Mouse (Mus musculus) CH12.LX (cell line): ENCODE measurements around the gene P3h3. TPM values are rescaled to one million over a fixed set of nuclear protein-coding genes. Genes with fewer than 3 reads are reported as not detected.

Experiments
- DNase-seq: peaks from one replicate; pipeline ENCODE4 v3.0.0-alpha.2; 2013; ENCODE audit errors: extremely low read depth
- H3K27ac ChIP-seq: 2 replicates; pipeline ENCODE4 v1.5.1; 2012; ENCODE audit warnings: low read depth, mild to moderate bottlenecking, control low read depth, moderate library complexity; ENCODE audit not compliant: insufficient read depth
- H3K27me3 ChIP-seq: replicated peaks from 2 replicates; pipeline ENCODE3; 2012; ENCODE audit warnings: inconsistent platforms
- H3K36me3 ChIP-seq, 2 experiments: replicated peaks in 1 of 2; 2 replicates each; pipeline versions ENCODE3 to v1.6.1; 2012; ENCODE audit warnings: inconsistent platforms in 1 of 2, low read length in 1 of 2, mild to moderate bottlenecking in 1 of 2, mixed read lengths in 1 of 2, moderate library complexity in 1 of 2; ENCODE audit not compliant: control insufficient read depth in 1 of 2, insufficient read depth in 1 of 2
- H3K4me1 ChIP-seq, 2 experiments: 2 replicates each; pipeline ENCODE4 v1.6.1; 2012; ENCODE audit warnings: inconsistent platforms in 1 of 2, moderate library complexity in 1 of 2; ENCODE audit not compliant: insufficient read depth in 2 of 2, control insufficient read depth in 1 of 2
- H3K4me2 ChIP-seq: 2 replicates; pipeline ENCODE4 v1.6.1; 2012; ENCODE audit warnings: low read depth, mild to moderate bottlenecking, control low read depth; ENCODE audit not compliant: poor library complexity, insufficient read depth, severe bottlenecking
- H3K4me3 ChIP-seq, 3 experiments: fragments of 150-350 bp in 1 of 3; sonication (generic) in 1 of 3; replicated peaks in 1 of 3; 2 replicates each; pipeline versions ENCODE3 to v1.5.1; 2011 to 2012; ENCODE audit warnings: low read depth in 2 of 3, low read length in 2 of 3, mild to moderate bottlenecking in 2 of 3, moderate library complexity in 2 of 3, control low read depth in 1 of 3, improper control_type of control experiment in 1 of 3, inconsistent platforms in 1 of 3, mixed read lengths in 1 of 3; ENCODE audit not compliant: poor library complexity in 1 of 3
- H3K79me2 ChIP-seq: replicated peaks from 2 replicates; pipeline ENCODE4 v1.6.1; 2012; ENCODE audit warnings: mild to moderate bottlenecking, moderate library complexity; ENCODE audit not compliant: control insufficient read depth, poor library complexity, insufficient read depth, severe bottlenecking; ENCODE audit errors: extremely low read depth
- H3K9ac ChIP-seq: 2 replicates; pipeline ENCODE4 v1.6.1; 2012; ENCODE audit warnings: low read depth, mild to moderate bottlenecking, control low read depth, moderate library complexity; ENCODE audit not compliant: insufficient read depth
- H3K9me3 ChIP-seq: replicated peaks from 2 replicates; pipeline ENCODE3; 2012; ENCODE audit warnings: low read length, inconsistent platforms, mixed read lengths
- CHD2 ChIP-seq: IDR thresholded peaks from 2 replicates; pipeline ENCODE4 v1.6.1; 2011; ENCODE audit warnings: low read length, improper control_type of control experiment
- E2F4 ChIP-seq: IDR thresholded peaks from 2 replicates; pipeline ENCODE4 v1.6.1; 2011; ENCODE audit warnings: low read depth, low read length, improper control_type of control experiment; ENCODE audit not compliant: insufficient replicate concordance
- ELF1 ChIP-seq: IDR thresholded peaks from 2 replicates; pipeline ENCODE4 v1.6.1; 2014; ENCODE audit warnings: low read depth, mild to moderate bottlenecking, inconsistent platforms, low read length, improper control_type of control experiment
- EP300 ChIP-seq: IDR thresholded peaks from 2 replicates; pipeline ENCODE4 v1.6.1; 2011; ENCODE audit warnings: low read length, improper control_type of control experiment
- ETS1 ChIP-seq: conservative IDR thresholded peaks from 2 replicates; pipeline ENCODE4 v1.6.1; 2012; ENCODE audit warnings: low read depth, mild to moderate bottlenecking, inconsistent platforms, low read length, improper control_type of control experiment, moderate library complexity
- GABPA ChIP-seq: IDR thresholded peaks from 2 replicates; pipeline ENCODE4 v1.6.1; 2012; ENCODE audit warnings: low read depth, low read length, improper control_type of control experiment, inconsistent platforms; ENCODE audit not compliant: insufficient replicate concordance
- JUND ChIP-seq: conservative IDR thresholded peaks from 2 replicates; pipeline ENCODE4 v1.6.1; 2011; ENCODE audit warnings: low read depth, low read length, improper control_type of control experiment
- MAFK ChIP-seq: IDR thresholded peaks from 2 replicates; pipeline ENCODE4 v1.6.1; 2011; ENCODE audit warnings: low read length, improper control_type of control experiment; ENCODE audit not compliant: insufficient replicate concordance
- MAX ChIP-seq: IDR thresholded peaks from 2 replicates; pipeline ENCODE4 v1.6.1; 2011; ENCODE audit warnings: low read length, improper control_type of control experiment
- MAZ ChIP-seq: IDR thresholded peaks from 2 replicates; pipeline ENCODE4 v1.6.1; 2012; ENCODE audit warnings: low read depth, mild to moderate bottlenecking, inconsistent platforms, low read length, improper control_type of control experiment, moderate library complexity
- MEF2A ChIP-seq: IDR thresholded peaks from 2 replicates; pipeline ENCODE4 v1.6.1; 2014; ENCODE audit warnings: low read depth, mild to moderate bottlenecking, inconsistent platforms, low read length, improper control_type of control experiment, borderline replicate concordance
- MXI1 ChIP-seq: IDR thresholded peaks from 2 replicates; pipeline ENCODE4 v1.6.1; 2011; ENCODE audit warnings: mild to moderate bottlenecking, low read depth, low read length, improper control_type of control experiment
- NRF1 ChIP-seq: IDR thresholded peaks from 2 replicates; pipeline ENCODE4 v1.6.1; 2014; ENCODE audit warnings: low read depth, mild to moderate bottlenecking, inconsistent platforms, low read length, improper control_type of control experiment, moderate library complexity
- POLR2AphosphoS2 ChIP-seq: IDR thresholded peaks from 2 replicates; pipeline ENCODE4 v1.6.1; 2011; ENCODE audit warnings: low read depth, low read length, improper control_type of control experiment
- RCOR1 ChIP-seq: conservative IDR thresholded peaks from 2 replicates; pipeline ENCODE4 v1.6.1; 2012; ENCODE audit warnings: low read depth, mild to moderate bottlenecking, inconsistent platforms, low read length, improper control_type of control experiment
- TCF12 ChIP-seq: IDR thresholded peaks from 2 replicates; pipeline ENCODE4 v1.6.1; 2014; ENCODE audit warnings: low read depth, mild to moderate bottlenecking, inconsistent platforms, low read length, improper control_type of control experiment
- USF1 ChIP-seq: IDR thresholded peaks from 2 replicates; pipeline ENCODE4 v1.6.1; 2014; ENCODE audit warnings: low read depth, mild to moderate bottlenecking, inconsistent platforms, low read length, improper control_type of control experiment
- ZMIZ1 ChIP-seq: IDR thresholded peaks from 2 replicates; pipeline ENCODE4 v1.6.1; 2012; ENCODE audit warnings: low read depth, mild to moderate bottlenecking, inconsistent platforms, low read length, improper control_type of control experiment
- dilution Hi-C: fragments of 300-500 bp; cut with MboI; formaldehyde crosslinking; loops from 2 replicates; pipeline ENCODE4 v1.14.3; 2020; ENCODE audit warnings: low sequenced_read_pairs; ENCODE audit not compliant: extremely low pct_unique_long_range_greater_than_20kb, extremely low pct_ligation_motif_present
- in situ Hi-C: fragments of 300-500 bp; cut with MboI; formaldehyde crosslinking; loops from 3 replicates; pipeline ENCODE4 v1.14.3; 2019; ENCODE audit warnings: low sequenced_read_pairs, low pct_ligation_motif_present, low pct_unique_long_range_greater_than_20kb, mixed read lengths
- polyA plus RNA-seq: library from polyadenylated mRNA; unstranded; fragments of >175 nt; gene quantifications from 2 replicates; pipeline ENCODE4 v1.2.1, GENCODE M21; 2012; ENCODE audit warnings: low read depth; ENCODE audit not compliant: insufficient read length
- total RNA-seq, 2 experiments: library from RNA; depleted of rRNA; stranded (reverse); fragments of 300-350 nt in 1 of 2; fragments of >200 nt in 1 of 2; gene quantifications; 2 replicates each; pipeline ENCODE4 v1.2.3; 2012 to 2014

P3h3 gene
- total and polyA plus RNA-seq, 3 experiments, result 0.31 to 0.34 TPM; not detected in 1

DNA sequence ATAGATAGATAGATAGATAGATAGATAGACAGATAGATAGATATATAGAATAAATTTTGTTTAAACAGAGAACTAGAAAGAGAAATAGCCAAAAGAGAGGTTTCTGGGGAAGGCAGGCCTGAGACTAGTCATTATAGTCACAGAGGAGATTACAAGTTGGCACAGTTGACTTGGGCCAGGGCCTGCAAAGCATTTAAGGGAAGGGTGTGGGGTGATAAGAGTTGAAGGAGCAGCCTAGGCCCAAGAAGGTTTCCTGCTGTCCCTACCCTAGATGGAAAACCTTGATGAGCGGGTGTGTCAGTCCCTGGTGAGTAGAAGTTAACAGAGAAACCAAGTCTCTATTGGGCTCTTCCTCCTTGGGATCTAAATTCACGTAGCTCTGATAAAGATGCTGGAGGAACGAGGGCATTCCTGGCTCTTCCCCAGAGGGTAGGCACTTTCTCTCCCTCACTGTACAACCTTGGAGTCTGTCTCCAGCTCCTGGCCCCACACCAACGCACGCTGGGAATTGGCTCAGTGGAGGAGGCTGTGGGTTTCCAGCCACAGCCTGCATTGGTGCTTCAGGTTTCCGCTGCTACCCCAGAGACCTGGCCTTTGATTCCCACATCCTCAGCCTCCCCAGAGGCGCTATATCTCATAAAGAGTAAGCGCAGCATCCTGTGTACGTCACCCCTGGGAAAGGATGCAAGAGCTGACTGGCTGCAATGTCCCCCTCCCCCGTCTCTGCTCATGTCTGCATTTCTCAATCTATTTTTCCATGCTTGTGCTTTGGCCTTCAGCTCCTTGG, 27.4 kb upstream of the P3h3 start:
- in situ Hi-C loops (no loop called here), dilution Hi-C loops (no loop called here)
- no peak for DNase-seq
- Histone ChIP-seq H3K9me3 (peaks cover 3% of the 10 kb centered on the region), H3K4me1 (peaks cover 2 to 4% of the 10 kb centered on the region in 2 experiments; a peak in 3 of 4 replicates), H3K27ac (no peak overlapping the region), H3K36me3 (no peaks in the 10 kb centered on the region), H3K4me2 (no peak overlapping the region), H3K9ac (no peak overlapping the region), H3K27me3 (no peaks in the 10 kb centered on the region), H3K4me3 (no peak overlapping the region), H3K79me2 (no peaks in the 10 kb centered on the region)
- no peak for TF ChIP-seq EP300
- TF ChIP-seq RCOR1, result no peak
- no peak for TF ChIP-seq MXI1
- TF ChIP-seq POLR2AphosphoS2, result no peak
- no peak for TF ChIP-seq ELF1

DNA sequence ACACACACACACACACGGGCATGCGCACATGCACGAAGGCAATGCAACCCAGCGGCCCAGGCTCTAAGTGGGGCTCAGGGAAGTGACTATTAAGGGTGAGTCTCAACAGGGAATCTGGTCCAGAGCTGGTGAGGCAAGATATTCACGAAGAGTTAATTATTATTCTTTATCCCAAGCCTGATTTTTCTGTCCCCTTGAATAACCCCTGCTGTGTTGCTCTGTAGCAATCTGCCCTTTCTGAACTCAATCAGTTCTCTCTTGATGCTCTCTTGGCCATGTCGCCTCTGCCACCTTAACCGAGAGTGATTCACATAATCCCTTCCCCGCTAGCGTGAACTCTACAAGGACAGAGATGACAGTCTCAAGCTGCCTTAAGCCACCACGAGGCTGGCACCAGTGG, 25.8 kb upstream of the P3h3 start:
- in situ Hi-C loops (no loop called here), dilution Hi-C loops (no loop called here)
- TF ChIP-seq USF1 (no peak), ZMIZ1 (no peak), MAZ (no peak), JUND (no peak), E2F4 (no peak), TCF12 (no peak), NRF1 (no peak), CHD2 (no peak), MAFK (no peak), MAX (no peak), MEF2A (no peak), ETS1 (no peak), GABPA (no peak)
- no peaks in the 10 kb centered on the region for H3K36me3 ChIP-seq
- H3K9ac ChIP-seq, result no peak overlapping the region
- H3K9me3 ChIP-seq, result no peaks in the 10 kb centered on the region
- no peak overlapping the region for H3K4me2 ChIP-seq
- peaks cover 2 to 11% of the 10 kb centered on the region in 2 experiments; a peak in 2 of 4 replicates for H3K4me1 ChIP-seq
- no peaks in the 10 kb centered on the region for H3K27me3 ChIP-seq
- H3K79me2 ChIP-seq, result no peaks in the 10 kb centered on the region
- DNase-seq, result no peak
- H3K27ac ChIP-seq, result no peak overlapping the region
- H3K4me3 ChIP-seq, result no peak overlapping the region
